Mouse (Mus musculus): Measurements from ENCODE around the gene Elovl2.

GRCm38 (mm10) chr13:41158426-41158825 is 61.8 kb downstream of the Elovl2 start:
- TF ChIP-seq EP300 (IDR thresholded peaks at IDR 0.05; ENCODE audit: low read depth) = no peak
- TF ChIP-seq CTCF (IDR thresholded peaks at IDR 0.05; ENCODE audit: low read depth) = no peak
